Mouse (Mus musculus): ENCODE data around the gene Hs2st1.

DNA sequence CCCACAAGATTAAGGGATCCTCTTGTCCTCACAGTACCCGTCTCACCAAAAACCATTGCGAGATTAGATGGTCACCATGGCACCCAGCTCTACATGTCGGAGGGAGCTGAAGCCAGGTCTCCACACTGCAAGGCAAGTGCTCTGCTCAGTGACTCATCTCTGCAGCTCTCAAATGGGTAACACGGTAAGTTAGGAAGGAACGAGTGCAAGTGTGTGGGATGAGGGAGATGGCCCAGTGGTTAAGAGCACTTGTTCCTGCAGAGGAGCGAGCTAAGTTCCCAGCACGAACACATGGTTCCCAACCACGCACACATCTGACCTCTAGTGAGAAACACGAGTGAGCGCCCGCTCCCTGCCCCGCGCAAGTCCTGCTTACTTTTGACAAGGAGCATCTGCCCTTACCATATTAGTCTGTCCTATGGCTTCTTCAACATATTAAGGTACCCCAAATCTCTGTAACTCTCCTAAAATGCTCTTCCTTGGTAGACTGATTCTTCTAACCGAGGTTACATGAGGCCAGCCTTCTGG is 132.0 kb downstream of the Hs2st1 start:
- TF ChIP-seq ZKSCAN1 (IDR thresholded peaks at IDR 0.05; ENCODE audit: low read depth, low read length): no peak
- no peak for TF ChIP-seq MAX (IDR thresholded peaks at IDR 0.05; ENCODE audit: low read length)
- no peak for TF ChIP-seq CTCF (IDR thresholded peaks at IDR 0.05 in 2 of 3, conservative IDR thresholded peaks at IDR 0.05 in 1 of 3; ENCODE audit: control insufficient read depth in 1 of 3, insufficient read depth in 1 of 3, low read depth in 2 of 3, low read length in 3 of 3, poor library complexity in 1 of 3, severe bottlenecking in 1 of 3)
- TF ChIP-seq ZNF384 (IDR thresholded peaks at IDR 0.05; ENCODE audit: low read depth, low read length): no peak
- no peak for TF ChIP-seq POLR2AphosphoS2 (IDR thresholded peaks at IDR 0.05; ENCODE audit: low read length)
- TF ChIP-seq POLR2A (IDR thresholded peaks at IDR 0.05; ENCODE audit: control insufficient read depth in 1 of 2, insufficient read depth in 1 of 2, low read depth in 1 of 2, low read length in 2 of 2, poor library complexity in 1 of 2): no peak
- TF ChIP-seq MYC (IDR thresholded peaks at IDR 0.05; ENCODE audit: low read depth, low read length): no peak
- no peak for TF ChIP-seq USF2 (IDR thresholded peaks at IDR 0.05; ENCODE audit: borderline replicate concordance in 1 of 2, insufficient read depth in 1 of 2, low read depth in 1 of 2, low read length in 2 of 2)

Data from MEL (cell line).